Mouse (Mus musculus) cerebellum, adult 8-10 months (tissue): ENCODE results near the gene Sptb.

Source experiments
- DNase-seq: peaks from one replicate; pipeline ENCODE4 v3.0.0; 2022

Gene Sptb

DNA sequence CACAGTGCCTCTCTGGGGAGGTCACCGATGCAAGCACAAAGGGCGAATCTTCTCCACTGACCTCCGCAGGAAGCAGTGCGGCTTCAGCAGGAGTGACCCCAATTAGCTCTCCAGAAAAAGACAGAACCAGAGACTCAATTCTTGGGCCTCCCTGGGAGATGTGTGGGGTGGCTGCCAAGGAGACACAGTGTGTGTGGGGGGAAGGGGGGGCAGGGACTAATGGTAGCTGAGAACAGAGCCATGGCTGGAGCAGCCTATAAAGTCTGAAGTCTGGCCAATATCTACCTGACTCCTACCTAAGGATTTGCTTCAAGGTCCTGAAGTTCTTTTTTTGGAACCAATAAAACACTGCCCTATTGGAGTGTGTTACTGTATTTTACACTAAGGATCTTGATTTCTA lies 105.8 kb downstream of the Sptb start:
- no peak for DNase-seq

DNA sequence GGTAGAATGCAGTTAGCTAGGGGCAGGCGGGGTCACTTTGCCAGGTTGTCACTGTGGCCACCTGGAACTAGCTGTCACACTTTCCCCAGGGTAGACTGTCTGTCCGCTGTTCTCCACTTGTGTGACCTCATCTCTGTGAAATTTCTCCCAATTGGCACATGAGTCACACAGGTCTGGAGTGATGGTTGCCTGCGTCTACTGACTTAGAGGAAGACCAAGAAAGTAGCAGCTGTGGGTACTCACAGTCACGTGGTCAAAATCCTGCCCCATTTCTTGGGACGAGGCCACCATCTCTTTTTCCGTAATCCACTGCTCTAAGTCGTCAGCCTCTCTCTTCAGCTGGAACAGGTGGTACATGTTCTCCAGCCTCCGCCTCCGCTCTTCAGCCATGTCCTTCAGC lies 106.6 kb downstream of the Sptb start:
- DNase-seq, result no peak

DNA sequence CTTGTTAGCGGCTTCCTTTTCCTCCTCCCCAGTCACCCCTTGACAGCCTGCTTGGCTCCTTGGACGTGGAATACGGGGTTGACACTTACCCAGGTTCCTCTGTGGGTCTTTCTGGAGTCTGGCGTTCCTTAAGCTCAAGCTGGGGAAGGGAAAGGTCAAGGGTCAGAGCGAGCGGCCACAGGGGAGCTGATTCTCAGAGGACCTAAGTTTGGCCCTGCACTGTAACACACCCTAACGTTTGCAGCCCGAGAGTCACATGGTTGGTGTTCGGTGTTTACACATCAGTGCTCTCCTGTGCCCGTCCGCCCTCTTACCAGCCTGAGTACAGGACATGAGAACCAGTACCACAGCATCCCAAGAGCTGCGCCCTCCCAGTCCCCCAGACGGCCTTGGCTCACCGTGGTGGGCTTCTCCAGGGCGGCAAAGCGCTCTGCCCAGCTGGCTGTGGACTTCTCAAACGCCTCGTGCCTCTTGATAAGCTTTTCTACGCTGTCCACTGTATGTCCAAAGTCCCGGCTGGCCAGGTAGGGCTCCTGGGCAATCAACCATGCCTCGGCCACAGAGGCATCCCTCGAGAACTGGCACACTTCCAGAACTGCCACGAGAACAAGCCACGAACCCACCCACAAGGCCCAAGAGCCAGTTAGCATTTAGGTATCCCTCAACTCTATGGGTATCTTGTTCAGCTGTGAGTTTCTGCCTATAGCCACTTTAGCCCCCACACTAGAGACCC lies 112.0 kb downstream of the Sptb start:
- no peak for DNase-seq

DNA sequence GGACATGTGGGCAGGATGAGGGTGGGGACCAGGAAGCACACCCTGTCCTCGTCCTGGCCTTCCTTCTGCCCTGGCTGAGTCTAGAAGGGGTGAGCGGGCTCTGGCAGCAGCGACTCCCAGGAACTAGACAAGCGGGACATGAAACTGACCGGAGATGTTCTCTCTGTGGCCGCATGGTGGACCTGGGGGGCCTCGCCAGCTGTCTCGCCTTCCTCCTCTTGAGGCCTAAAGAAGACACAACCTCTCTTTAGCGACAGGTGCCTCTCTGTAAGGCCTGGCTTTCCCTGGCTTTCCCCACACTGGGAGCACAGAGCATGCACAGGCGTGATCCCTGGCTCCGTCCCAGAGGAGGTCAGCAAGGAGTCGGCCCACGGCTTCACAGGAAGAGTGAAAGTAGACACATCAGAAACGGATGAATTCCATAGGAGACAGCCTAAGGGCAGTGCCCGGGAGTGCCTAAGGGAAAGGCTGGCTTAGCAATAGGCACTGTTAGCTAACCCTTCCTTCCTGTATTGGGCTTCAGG lies 112.7 kb downstream of the Sptb start:
- peak; percentile 56 for DNase-seq

DNA sequence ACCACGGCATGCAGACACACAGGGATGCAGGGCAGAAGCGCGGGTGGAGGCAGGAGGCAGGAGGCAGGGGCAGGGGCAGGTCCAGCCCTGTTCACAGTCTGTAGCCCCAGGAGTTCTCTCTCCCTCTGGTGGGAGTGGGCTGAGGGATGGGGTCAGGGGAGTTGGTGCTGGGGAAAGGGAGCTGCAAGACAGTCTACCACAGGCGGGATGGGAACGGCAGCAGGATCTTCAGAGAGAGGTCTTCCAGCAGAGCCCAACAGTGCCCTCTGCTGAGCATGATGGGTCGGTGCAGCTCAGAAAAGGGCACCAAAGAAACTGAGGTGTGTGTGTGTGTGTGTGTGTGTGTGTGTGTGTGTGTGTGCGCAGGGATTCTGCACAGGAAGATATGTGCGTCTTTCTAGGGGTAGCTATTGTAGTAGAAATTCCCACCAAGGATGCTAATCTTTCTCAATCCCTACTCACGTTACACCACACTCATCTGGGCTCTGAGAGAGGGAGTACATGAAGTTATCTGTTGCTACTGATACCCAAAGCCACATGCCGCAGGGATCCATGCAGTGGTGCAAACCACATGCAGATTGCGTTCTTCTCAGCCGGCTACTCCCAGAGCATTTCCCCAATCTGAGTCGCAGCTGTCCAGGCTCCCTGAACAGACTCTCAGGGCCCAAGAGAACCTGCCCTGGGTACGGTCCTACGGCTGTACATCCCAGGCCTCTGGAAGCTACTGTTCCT lies 113.9 kb downstream of the Sptb start:
- DNase-seq, result peak; percentile 74

DNA sequence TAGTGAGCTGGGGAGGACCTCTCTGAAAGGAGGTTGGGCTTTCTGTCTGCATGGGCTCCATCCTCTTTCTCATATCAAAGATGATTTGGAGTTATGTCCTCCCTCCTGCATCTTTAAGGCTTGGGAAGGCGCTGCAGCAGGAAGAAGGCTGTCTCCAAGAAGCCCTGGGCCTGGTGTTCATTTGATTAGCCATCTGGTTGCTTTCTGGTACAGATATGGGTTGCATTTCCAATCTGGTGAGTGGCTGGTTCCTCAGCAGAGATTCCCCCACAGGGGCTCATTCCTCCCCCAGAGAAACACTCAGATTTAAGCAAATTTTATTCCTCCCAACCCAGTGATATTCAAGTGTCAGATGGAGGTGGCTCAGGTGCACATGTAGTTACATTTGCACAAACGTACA lies 114.5 kb downstream of the Sptb start:
- no peak for DNase-seq

DNA sequence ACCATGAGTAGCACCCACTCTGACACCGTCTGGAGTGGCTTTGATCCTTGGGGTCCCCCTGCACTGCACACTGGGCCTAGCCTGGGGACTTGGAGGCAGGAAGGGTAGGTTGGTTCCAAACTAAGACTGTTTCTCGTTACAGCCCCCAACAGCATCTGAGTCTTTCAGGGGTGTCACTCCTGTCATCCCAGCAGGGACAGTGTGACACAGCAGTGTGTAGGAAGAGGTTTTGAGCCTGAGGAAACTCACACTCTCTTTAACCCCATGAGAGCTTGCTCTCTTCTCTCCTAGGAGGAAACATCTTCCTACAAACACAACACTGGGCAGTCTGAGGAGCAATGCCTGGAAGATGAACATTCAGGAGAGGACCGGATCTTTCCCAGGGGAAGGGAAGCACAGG lies 115.8 kb downstream of the Sptb start:
- no peak for DNase-seq

DNA sequence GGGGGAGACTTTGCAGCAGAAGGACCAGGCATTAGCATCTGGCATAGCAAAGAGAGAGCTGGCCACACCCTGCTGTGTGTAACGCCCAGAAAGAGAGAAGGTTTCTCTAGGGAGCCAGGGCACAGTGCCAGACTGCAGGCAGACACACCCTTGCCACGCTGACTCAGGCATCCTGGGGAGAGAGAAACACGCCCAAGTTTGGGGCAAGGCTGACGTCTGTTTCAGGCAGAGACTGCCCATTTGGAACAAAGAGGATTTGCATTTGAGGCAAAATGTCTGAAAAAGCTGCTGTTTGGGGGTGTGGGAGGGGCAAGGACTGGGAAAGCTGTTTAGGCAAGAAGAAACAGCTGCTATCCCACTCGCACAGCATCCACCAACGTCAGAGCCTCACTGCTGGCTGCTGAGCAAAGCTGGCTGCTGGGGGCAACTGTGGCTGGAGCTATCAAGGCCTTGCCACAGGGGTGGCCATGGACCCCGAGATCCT lies 116.5 kb downstream of the Sptb start:
- DNase-seq, result no peak

DNA sequence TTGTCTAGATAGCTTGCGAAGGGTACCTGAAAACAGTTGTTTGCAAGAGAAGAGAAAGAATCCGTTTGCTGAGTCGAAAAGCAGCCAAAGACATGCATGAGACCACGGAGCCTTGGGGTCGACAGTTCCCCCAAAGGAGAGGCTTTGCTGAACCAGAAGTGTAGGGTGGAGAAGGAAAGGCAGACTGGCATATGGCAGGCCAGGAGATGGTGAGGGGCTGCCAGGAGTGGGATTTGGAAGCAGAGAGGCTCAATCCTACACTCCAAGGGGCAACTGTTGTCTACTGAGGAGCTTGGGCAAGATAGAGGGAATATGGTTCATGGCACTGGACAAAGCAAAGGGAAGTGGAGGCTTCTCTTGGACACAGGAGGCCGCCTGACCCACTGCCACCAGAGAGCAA lies 117.1 kb downstream of the Sptb start:
- DNase-seq, result no peak

DNA sequence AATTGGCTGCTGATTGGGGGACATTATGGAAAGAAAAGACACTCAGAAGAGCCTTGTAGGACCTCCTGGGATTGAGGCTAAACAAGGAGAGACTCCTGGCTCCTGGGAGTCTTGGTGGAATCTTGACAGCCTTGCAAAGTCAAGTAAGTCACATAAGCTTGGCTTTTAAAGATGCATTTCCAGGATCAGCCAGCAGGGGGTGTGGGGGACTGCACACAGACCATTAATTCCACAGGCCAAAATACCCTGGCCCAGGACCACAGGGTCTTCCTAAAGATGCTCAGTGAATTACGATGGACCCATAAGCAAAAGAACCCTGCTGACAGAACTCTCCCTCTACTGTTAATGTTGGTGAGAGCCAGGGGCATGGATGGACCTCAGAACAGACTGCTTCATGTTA lies 118.1 kb downstream of the Sptb start:
- peak; percentile 59 for DNase-seq

DNA sequence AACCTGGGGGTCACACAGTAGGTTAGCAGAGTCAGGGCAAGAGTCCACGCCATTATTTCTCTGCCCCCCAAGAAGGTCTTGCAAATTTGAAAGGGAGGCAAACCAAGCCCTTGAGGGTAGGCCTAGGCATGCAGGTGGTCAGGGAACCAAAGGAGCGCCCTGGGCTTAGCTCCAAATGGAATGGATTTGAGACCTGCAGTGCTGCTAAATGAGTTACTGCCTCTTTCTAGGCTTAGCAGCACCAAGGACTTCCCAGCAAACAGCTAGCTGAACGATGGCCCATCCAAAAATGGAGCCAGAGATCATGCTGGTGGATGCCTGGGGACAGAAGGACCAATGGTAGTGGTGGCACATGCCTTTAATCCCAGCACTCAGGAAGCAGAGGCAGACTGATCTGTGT lies 119.3 kb downstream of the Sptb start:
- no peak for DNase-seq

DNA sequence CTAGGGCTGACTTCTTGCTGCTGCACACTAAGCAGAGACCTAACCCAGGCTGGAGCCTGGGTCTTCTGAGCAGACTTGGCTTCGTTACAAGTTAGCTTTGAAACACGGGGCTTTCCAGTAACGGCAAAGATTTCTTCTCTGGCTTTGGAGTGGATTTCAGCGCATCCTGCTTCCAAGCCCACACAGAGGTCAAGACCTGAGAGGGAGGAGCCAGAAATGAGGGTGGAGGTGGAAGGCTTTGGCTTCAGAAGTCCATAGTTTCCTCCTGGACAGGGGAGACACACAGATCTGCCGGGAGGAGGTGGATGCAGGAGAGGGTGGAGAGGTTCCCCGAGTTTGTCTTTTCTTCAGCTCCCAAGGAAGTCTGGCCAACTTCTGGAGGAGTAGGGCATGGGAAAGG lies 120.8 kb downstream of the Sptb start:
- DNase-seq, result no peak

DNA sequence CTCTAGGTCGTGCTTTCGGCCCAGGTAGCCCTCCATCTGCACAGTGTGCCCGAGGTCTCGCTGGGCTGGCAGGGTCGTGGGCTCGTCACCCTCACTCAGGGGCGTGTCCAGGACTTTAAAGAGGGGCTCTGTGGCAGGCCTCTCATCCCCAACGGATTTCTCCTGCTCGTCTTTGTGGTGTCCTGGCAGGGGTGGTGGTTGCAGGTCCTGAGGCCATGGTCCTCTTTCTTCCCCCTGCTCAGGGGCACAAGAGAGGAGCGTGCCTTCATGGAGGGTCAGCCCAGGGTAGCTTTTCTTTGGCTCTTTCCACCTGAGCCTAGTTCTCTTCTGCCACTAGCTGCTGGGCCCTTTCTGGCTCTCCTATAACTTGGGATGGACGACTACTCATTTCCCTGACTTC lies 123.0 kb downstream of the Sptb start:
- DNase-seq, result no peak

DNA sequence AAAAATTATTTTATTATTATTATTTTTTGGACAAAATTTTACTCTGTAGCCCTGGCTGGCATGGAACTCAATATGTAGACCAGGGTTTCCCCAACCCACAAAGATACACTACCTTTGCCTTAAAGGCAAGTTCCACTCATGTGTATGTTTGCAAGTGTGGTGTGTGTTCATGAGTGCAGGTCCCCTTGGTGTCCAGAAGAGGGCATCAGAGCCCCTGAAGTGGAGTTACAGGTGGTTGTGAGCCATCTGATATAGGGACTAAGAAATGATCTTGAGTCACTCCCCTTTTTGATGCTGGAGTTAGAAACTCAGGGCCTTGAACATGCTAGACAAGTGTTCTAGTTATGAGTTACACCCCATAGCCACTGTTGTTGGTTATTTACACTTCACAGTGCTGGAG lies 125.3 kb downstream of the Sptb start:
- DNase-seq, result no peak

DNA sequence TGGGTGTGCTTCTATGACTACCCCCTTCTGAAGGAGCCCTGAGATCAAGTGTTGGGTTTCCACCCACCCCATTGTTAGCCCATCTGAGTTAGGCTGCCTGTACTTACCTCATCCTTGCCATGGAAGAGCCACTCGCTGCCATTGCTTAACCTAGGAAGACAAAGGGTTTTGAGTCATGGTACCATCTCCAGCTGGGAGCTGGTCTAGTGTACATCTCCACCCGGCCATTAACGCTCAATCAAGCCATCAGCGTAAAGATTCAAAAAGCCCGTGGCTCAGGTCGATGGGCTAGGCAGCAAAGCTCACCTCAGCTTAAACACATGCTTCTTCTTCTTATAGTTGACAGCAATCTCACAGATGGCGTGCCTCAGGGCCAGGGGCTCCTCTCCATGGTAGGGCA lies 126.9 kb downstream of the Sptb start:
- no peak for DNase-seq

DNA sequence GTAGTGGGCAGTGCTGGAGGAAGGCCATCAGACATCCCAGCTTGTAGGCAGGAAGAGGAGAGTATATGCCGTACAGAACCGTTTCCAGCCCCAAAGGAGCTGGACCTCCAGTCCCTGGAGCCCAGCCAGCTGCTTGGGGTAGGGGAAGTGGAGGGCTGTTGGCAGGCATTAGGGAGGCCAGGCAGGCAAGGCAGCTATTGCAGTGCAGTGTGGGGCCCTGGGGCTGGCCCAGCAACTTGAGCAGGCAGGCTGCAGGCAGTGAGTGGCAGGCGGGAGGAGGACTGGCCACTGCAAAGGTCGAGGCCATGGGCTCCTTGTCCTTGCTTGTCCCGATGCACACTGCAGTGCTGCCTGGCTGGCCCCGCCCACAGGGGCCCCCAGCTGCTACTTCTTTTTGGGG lies 127.5 kb downstream of the Sptb start:
- DNase-seq, result no peak

DNA sequence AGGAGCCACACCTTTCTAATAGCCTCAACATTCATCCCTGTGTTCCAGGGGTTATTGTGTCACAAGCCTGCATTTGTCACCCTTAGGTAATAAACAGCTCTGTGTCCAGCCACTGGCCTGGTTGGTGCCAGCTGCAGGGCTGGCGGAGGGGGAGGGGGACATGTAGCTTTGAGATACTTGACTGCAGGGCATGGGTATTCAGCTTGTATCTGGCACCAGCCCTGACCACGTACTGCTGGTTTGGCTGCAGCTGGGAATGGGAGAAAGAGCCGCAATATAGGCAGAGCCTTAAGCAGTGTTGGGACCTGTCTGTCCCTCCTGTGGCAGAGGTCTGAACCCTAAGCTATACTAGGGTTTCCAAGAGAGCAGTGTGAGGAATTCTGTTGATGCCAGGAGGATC lies 128.2 kb downstream of the Sptb start:
- DNase-seq, result no peak

DNA sequence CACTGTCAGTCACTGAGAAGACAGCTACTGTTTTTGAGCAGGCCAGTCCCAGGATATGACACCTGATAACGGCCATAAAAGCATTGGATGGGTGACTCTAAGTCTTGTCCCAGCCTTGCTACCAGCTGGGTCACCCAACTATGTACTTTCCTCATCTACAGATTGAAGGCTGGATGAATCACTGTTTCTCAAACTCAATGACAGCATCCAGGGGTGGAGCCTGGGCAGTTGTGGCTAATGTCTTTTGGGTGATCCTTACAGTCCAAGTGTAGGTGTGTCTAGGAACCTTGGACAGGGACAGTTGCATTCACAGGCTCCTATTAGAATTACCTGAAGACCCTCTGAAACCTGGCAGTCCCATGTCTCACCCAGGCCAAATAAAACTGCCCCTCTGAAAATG lies 130.5 kb downstream of the Sptb start:
- DNase-seq, result no peak

DNA sequence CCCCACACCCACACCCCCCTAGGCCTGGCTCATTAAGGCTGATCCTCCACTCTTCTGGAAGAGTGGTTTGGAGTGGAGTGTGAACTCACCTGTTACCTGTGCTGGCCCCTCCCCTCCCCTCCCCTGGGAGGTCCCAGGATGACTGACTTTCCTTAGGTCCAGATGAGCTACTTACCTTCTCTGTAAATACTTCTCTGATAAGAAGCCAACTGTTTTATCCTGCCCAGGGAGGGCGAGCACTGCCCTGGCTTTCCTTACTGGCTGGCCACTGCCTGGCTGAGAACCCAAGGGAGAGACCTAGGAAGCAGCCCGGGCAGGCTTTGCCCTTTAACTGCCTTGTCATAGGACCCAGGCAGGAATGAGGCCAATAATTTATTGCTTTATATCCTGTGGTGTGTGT lies 131.9 kb downstream of the Sptb start:
- DNase-seq, result no peak

DNA sequence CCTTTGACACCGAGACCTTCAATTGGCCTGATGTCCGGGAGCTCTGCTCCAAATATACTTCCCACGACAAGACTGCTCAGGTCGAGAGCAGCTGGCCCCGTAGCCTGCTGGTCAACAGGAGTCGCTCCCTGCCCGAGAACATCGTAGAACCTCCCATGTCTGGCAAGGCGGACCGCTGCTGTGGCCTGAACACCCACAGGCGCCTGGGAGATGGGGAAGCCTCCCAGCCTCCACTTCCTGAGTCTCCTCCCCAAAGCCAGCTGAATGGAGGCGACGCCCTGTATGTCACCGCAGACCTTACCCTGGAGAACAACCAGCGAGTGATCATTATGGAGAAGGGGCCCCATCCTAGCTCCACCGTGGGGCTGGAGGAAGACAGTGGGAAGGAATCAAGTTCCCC lies 132.5 kb downstream of the Sptb start:
- no peak for DNase-seq

DNA sequence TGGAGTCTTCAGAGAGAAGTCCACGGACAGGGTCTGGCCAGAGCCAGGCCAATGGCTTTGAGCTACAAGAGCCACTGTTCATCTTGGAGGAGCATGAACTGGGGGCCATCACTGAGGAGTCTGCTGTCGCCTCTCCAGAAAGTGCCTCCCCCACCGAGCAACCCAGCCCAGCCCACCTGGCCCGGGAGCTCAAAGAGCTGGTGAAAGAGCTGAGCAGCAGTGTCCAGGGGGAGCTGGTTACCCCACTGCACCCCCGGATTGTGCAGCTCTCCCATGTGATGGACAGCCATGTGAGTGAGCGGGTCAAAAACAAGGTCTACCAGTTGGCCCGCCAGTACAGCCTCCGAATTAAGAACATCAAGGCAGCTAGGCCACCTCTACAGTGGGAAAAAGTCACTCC lies 133.5 kb downstream of the Sptb start:
- DNase-seq, result no peak

DNA sequence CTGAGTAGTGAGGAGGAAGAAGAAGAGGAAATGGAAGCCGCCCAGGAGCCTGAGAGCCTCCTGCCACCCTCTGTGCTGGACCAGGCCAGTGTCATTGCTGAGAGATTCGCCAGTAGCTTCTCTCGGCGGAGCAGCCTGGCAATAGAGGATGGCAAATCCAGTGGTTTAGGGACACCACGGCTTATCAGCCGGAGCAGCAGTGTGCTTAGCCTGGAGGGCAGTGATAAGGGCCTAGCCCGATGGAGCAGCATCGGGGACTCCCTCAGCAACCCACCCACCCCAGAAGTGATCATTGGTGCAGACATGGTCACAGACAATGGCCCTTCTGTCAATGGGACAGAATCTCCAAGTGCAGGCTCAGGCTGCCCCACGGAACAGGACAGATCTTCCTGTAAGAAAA lies 134.3 kb downstream of the Sptb start:
- DNase-seq, result no peak

DNA sequence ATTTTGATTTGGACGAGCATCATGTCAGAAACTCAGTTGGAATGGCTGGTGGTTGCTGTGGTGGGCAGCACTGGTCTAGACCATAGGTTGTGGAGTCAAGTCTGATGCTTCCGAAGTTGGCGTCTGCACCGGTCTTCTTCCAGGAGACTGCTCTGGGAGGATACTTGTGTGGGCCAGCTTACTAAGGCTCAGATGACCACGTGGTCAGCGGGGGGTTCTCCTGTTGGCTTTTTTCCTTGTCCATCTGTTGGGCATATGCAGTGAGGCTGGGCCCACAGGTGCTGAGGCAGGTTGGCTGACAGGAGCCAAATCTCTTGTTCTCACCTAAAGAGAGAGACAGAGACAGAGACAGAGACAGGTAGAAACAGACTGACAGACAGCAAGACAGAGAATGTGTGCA lies 135.5 kb downstream of the Sptb start:
- peak; percentile 90 for DNase-seq

DNA sequence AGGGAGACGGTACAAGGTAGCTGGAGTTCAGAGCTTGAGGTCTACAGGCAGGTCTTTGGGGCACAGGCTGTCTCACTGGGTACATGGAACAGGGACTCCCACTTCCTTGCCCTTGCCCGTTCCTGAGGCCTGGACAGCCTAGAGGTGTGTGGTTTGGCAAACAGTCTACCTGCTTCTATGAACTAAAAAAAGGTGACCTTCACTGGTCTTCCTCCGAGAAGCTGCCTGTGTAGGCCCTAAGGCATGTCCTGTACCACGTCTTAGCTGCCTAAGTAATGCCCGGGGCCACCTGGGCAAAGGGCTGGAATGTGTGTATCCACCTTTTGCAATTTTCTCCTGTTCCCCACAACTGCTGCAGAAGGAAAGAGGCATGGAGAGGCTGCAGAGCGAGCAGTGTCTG lies 137.0 kb downstream of the Sptb start:
- no peak for DNase-seq
